Mouse (Mus musculus) olfactory bulb, adult 2 months (tissue): ENCODE measurements at regions not wholly inside any gene's neighbourhood (a gene's known extent, or its start where the extent isn't known, plus 50 kb on each side); places are given as distances from the start of the nearest gene placed in this dataset.

Experiments used
- CTCF ChIP-seq: fragments of 200-500 bp; IDR thresholded peaks from 2 replicates; pipeline ENCODE4 v1.5.1; 2012; ENCODE audit warnings: low read depth, mild to moderate bottlenecking, low read length, moderate library complexity; ENCODE audit not compliant: insufficient read depth
- POLR2A ChIP-seq: fragments of 200-500 bp; IDR thresholded peaks from 2 replicates; pipeline ENCODE4 v1.6.1; 2012; ENCODE audit warnings: mild to moderate bottlenecking, low read depth, low read length, moderate library complexity; ENCODE audit not compliant: insufficient read depth

DNA sequence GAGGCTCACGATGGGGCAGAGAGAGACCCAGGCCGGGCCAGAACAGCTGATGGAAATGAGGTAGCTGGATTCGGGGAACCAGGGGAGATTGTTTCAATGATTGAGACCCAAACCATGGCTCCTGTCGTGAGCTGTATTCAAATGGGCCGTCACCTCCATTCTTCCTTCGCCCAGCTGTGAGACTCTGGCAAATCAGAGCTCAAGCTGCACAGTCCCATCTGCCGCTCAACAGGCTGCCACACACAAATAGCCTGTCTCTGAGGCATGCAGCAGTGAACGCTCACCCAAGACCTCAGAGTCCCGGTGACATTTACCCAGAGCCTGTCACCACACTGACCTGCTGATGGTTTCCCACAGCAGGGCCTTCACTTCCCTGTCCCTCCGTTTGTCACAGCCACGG lies 60.1 kb upstream of the Aldh1b1 start:
- no peak for TF ChIP-seq CTCF
- TF ChIP-seq POLR2A, result no peak
